Mouse (Mus musculus): ENCODE results near the gene Rgsl1.
"Not testable (repeated sequence)": the region's sequence is repeated elsewhere in the genome, so short reads cannot be mapped to it uniquely, and the experiment has no call there.

Gene Rgsl1

DNA sequence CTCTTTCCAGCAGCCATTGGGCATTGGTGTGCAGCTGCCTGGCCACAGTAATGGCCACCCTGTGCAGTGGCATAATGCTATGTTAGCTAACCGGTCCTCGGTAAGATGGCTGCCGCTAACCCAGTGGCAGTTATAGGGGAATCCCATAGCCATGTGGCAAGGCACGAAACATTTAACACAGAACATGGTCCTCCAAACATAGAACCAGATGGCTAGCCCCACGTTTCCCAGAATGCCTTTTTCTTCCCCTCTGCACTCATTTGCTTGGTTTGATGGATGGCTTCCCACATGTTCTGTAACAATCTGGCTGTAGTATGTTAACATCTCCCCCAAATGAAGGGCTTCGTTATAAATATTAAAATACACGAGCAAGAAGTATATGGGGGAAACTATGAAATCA is 67.7 kb downstream of the Rgsl1 start:
- intact Hi-C loops (cut with DNase I), result no loop called here

- intact Hi-C loops (cut with DNase I), result no loop called here
These were observed 68.8 kb downstream of the Rgsl1 start for GRCm38 (mm10) chr1:153775174-153775573.

DNA sequence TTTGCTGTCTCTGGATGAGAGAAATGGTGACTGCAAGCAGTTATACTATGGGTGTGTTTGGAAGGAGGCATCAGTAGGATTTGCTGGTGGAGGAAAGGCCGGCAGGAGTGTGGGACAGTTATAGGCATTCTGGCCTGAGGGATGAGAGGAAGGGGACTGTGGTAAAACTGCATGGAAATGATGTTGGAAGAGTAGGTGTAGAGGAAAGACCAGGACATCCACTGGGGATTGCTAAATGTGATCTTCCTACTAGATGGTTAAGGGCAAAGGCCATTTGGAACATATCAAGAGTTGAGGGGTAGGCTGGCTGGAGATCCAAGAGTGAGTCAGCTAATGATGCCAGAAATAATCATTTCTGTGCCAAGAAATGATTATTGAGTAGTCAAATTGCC is 73.2 kb downstream of the Rgsl1 start:
- intact Hi-C loops (cut with DNase I), result no loop called here

- intact Hi-C loops (cut with DNase I), result no loop called here
These were observed 73.8 kb downstream of the Rgsl1 start for GRCm38 (mm10) chr1:153769998-153770775.

GRCm38 (mm10) chr1:153769571-153769970 is 74.4 kb downstream of the Rgsl1 start:
- intact Hi-C loops (cut with DNase I), result not testable (repeated sequence)

DNA sequence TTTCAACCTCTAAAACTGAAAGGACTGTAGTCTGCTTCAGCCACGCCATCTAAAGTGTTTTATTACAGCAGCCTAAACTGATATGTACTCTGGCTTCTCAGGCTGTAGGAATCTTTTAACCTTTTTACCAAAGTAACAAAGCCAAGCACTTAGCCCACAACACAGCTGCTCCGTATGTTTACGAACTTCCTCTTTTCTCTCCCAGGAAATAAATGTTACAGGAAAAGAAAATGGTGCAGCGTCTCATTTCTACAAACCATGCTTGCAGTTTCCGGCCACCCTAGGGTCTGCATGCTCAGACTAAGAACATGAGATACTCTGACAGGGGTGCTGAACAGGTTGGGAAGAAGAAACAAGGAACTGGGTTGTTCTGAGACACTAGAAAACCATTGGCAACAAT is 75.5 kb downstream of the Rgsl1 start:
- intact Hi-C loops (cut with DNase I), result no loop called here

GRCm38 (mm10) chr1:153767281-153767680 is 76.7 kb downstream of the Rgsl1 start:
- intact Hi-C loops (cut with DNase I), result no loop called here

DNA sequence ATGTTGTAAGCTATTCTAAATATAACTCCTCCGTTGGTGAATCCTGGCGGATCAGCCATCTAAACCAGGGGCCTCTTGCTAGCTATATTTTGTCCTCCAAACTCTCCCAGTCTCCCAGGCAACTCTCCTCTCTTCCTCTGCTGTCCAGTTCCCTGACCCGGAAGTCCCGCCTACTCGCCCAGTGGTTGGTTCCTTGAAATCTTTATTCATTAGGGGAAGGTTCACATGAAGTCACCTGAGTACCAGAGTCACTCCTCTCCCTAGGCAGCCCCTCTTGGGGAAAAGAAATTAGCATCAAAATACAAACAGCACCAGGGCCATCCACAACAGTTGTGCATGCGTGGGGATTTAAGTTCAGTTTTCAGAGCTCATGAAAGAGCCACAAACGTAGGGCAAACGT is 77.6 kb downstream of the Rgsl1 start:
- intact Hi-C loops (cut with DNase I), result no loop called here

DNA sequence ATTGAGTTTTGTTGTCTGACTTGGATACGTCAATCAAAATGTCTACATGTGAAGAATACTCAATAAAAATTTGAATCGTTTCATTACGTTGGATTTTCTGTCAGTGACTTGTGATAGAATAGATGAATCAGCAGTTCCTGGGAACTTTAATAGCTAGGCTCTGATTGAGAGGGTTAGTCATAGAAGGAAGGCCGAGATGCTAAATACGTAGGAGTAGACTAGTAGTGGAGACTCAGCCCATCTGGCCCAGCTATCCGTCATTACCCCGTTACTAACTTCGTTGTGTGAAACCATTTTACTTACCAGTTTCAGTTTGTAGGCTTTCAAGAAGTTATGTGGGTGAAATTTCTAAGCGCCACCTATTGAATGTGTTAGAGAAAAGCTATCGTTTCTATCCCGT is 79.8 kb downstream of the Rgsl1 start:
- intact Hi-C loops (cut with DNase I), result no loop called here

- intact Hi-C loops (cut with DNase I), result no loop called here
These were observed 90.0 kb downstream of the Rgsl1 start for GRCm38 (mm10) chr1:153753725-153754464.

DNA sequence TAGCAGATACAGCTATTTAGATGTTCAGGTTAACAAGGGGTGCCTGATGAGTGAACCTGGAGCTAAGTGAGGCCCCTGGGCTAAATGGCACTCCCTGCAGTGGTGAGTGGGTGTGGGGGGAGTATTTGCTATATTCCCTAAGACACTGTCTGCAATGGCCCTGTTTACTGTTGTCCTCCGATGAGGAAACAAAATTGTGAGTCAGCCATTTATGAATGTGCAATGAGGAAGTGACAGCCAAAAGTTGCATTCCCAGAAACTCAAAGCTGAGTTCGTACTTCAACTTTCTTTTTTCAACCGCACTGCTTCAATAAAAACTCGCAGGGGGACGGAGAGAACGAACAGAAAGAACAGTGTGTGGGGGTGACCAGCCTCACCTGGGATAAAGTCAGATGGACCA is 91.4 kb downstream of the Rgsl1 start:
- intact Hi-C loops (cut with DNase I), result no loop called here

DNA sequence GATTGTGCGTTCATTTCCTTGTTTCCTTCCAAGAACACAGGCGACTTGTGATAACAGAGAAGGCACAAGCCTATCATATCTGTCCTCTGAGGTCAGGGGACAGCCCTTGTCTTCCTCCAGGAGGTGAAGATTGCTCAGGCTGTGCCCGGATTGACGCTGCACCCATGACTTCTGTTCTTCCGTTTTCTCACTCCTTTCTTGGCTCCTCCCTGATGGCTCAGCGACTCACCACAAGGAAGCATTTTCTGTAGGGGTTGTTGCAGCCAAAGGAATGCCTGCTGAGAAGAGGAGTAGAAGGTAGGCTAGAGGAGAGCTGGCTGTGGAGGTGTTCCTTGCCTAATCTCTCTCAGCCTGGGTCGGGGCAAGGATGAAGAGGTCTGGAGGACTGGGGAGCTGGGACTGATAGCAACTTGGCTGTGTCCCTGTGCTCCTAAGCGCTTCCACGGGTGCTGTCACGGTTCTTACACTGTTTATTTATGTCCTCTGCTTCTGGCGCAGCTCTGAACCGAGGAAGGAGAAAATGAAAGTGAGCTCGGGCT is 92.1 kb downstream of the Rgsl1 start:
- intact Hi-C loops (cut with DNase I), result no loop called here

DNA sequence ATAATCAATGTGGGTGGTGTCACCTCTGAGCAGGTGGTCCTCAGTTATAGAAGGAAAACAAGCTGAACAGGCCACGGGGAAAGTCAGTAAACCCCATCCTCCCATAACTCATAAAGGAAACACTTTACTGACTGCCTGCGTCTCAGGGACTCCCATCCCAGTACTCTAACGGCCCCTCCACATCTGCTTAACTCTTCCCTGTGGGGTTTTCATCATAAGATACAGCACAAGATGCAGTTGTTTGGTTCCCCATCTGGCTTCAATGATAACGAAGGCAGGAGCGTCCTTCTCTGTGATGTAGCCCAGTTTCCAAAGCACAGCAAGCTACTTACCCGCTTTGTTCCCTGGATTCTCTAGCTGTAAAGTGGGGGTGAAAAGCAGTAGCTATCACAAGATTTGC is 93.9 kb downstream of the Rgsl1 start:
- intact Hi-C loops (cut with DNase I), result no loop called here

DNA sequence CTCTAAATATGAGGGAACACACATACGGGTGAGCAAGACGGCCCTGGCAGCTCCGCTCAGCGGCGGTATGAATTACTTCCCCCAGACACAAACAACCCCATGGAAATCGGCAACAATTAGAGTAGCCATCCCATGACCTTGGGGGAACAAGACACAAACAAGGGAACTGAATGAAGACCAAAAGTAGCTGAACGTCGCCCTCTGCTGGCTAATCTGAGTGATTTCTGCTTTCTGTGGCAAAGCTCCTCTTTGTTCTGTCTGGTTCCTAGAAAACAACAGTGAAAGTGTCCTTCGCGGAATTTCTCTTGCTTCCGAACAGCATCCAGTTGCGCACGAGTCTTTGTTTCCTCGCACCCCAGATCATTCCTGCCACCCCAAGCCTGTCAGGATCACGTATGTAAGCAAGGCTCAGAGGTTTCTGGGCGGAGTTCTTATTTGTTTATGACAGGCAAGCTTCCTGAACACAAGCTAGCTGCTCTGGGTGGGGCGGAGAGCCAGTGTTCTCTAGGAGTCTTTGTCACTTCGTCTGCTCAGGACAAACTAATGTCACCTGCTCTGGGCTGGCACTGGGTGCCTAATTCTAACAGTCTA is 94.6 kb downstream of the Rgsl1 start, which contains the start of gene Rnasel:
Rnasel (plus strand) TSS at position 216 of the 591 bp plus-strand sequence.
- intact Hi-C loops (cut with DNase I), result loop anchor here (5.0 kb wide), 1 partner anchor 58 kb away; no protein-coding TSS in a partner anchor

- intact Hi-C loops (cut with DNase I), result loop anchor here (5.0 kb wide), 1 partner anchor 59 kb away; no protein-coding TSS in a partner anchor
These were observed 95.4 kb downstream of the Rgsl1 start for GRCm38 (mm10) chr1:153748549-153748948.

DNA sequence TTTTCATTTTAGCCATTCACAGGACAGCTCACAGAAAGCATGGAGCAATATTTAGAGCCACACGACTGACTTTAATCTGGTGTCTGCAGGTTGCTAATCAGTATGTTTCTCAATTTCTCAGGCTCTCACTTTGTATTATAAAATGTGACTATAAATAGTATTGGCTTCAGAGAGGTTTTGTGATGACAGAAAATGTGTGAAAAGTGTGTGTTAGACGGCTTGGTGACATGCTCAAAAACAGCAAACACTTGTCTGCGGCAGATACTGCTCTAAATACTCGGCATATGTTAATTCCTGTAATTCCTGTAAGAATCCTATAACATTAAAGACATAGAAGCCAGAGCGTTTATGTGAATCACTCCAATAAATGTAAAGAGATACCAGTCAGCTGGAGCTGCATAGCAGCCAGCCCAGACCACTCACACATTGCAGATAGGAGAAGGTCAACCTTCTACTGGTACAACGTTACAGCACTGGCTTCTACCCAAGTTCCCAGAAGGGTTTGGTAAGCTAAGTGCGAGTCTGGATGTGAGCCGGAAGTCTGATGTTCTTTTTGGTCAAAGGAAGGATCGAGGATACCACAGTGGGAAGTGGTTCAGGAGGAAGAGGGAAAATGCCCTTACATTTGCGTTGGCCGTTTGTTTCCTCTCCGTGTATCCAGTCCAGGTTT is 95.9 kb downstream of the Rgsl1 start:
- intact Hi-C loops (cut with DNase I), result loop anchor here (5.0 kb wide), 1 partner anchor 59 kb away; no protein-coding TSS in a partner anchor

DNA sequence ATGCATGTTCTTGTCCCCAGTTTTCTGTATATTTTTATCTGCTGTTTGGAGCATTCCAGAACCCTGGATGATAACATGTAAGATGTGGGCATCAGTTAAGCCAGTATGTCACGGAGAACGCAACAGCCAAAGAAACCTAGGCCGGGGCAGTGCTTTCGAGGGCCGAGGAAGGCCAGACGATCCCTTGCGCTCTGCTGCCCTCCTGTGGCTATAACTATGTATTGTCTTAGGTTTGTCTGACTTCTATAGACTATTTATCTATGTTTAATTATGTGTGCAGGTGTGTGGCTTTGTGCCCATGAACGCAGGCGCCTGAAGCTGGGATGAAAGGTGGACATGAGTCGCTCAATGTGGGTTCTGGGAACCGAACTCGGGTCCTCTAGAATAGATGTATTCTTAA is 97.2 kb downstream of the Rgsl1 start:
- intact Hi-C loops (cut with DNase I), result loop anchor here (1.0 to 5.0 kb wide), 2 partner anchors 61 to 189 kb away; no protein-coding TSS in a partner anchor

GRCm38 (mm10) chr1:153746119-153746670 is 97.7 kb downstream of the Rgsl1 start:
- intact Hi-C loops (cut with DNase I), result loop anchor here (1.0 to 5.0 kb wide), 2 partner anchors 61 to 189 kb away; no protein-coding TSS in a partner anchor

GRCm38 (mm10) chr1:153742374-153743155 is 101.4 kb downstream of the Rgsl1 start:
- intact Hi-C loops (cut with DNase I), result loop anchor here (1.0 to 5.0 kb wide), 2 partner anchors 65 to 183 kb away; no protein-coding TSS in a partner anchor

Data from adrenal gland (tissue).